Mouse (Mus musculus) stomach, postnatal 0 days (tissue): ENCODE measurements around the gene Spryd4.

ENCODE experiments used
- CTCF ChIP-seq: IDR thresholded peaks from 2 replicates; pipeline ENCODE4 v1.5.1; 2016; ENCODE audit warnings: antibody characterized with exemption, low read depth, mild to moderate bottlenecking, moderate library complexity
- EP300 ChIP-seq: optimal IDR thresholded peaks from 2 replicates; pipeline ENCODE3; 2016; ENCODE audit warnings: antibody characterized with exemption

GRCm38 (mm10) chr10:128228009-128228408 lies 16.4 kb upstream of the Spryd4 start:
- no peak for TF ChIP-seq CTCF
- no peak for TF ChIP-seq EP300
